Mouse (Mus musculus) kidney, postnatal 4 days (tissue): ENCODE measurements around the gene Gm20388.

Source experiments
- DNase-seq, 2 experiments: peaks; one replicate each; pipeline ENCODE4 v3.0.0; 2021; ENCODE audit warnings: mixed read lengths in 2 of 2

Gm20388 gene

GRCm38 (mm10) chr8:122288344-122288743 lies 2377.7 kb downstream of the Gm20388 start:
- no peak for DNase-seq

- DNase-seq = no peak
Observed at GRCm38 (mm10) chr8:122291075-122291474, 2380.4 kb downstream of the Gm20388 start.

GRCm38 (mm10) chr8:122291549-122291948 lies 2380.9 kb downstream of the Gm20388 start:
- no peak for DNase-seq

- DNase-seq = no peak
Observed at GRCm38 (mm10) chr8:122293484-122293883, 2382.8 kb downstream of the Gm20388 start.

- DNase-seq = peak; percentile 72 to 84
Observed at GRCm38 (mm10) chr8:122294273-122294683, 2383.6 kb downstream of the Gm20388 start.

- DNase-seq = no peak
Observed at GRCm38 (mm10) chr8:122295389-122295788, 2384.7 kb downstream of the Gm20388 start.

GRCm38 (mm10) chr8:122296173-122297001 lies 2385.7 kb downstream of the Gm20388 start:
- DNase-seq = peak; percentile 69 to 81

- no peak for DNase-seq
Observed at GRCm38 (mm10) chr8:122299581-122300254, 2389.1 kb downstream of the Gm20388 start.

- no peak for DNase-seq
Observed at GRCm38 (mm10) chr8:122301081-122301480, 2390.4 kb downstream of the Gm20388 start.

GRCm38 (mm10) chr8:122301866-122302265 lies 2391.2 kb downstream of the Gm20388 start:
- no peak for DNase-seq

GRCm38 (mm10) chr8:122303451-122303850 lies 2392.8 kb downstream of the Gm20388 start:
- DNase-seq = no peak

GRCm38 (mm10) chr8:122304058-122304457 lies 2393.4 kb downstream of the Gm20388 start:
- DNase-seq = peak in 1 of 2 experiments; percentile 41

GRCm38 (mm10) chr8:122306660-122307399 lies 2396.2 kb downstream of the Gm20388 start:
- DNase-seq = peak in 1 of 2 experiments; percentile 43

GRCm38 (mm10) chr8:122307836-122308235 lies 2397.2 kb downstream of the Gm20388 start:
- DNase-seq = no peak

- DNase-seq = no peak
Observed at GRCm38 (mm10) chr8:122309272-122309671, 2398.6 kb downstream of the Gm20388 start.

GRCm38 (mm10) chr8:122311115-122311514 lies 2400.5 kb downstream of the Gm20388 start:
- no peak for DNase-seq

- no peak for DNase-seq
Observed at GRCm38 (mm10) chr8:122312553-122312952, 2401.9 kb downstream of the Gm20388 start.

GRCm38 (mm10) chr8:122313310-122313709 lies 2402.7 kb downstream of the Gm20388 start:
- no peak for DNase-seq

GRCm38 (mm10) chr8:122314899-122315496 lies 2404.4 kb downstream of the Gm20388 start:
- peak; percentile 54 to 71 for DNase-seq

- no peak for DNase-seq
Observed at GRCm38 (mm10) chr8:122316402-122316801, 2405.8 kb downstream of the Gm20388 start.

GRCm38 (mm10) chr8:122317918-122318475 lies 2407.4 kb downstream of the Gm20388 start:
- no peak for DNase-seq

- DNase-seq = no peak
Observed at GRCm38 (mm10) chr8:122319045-122319707, 2408.5 kb downstream of the Gm20388 start.
